ENCODE assay signal across 9 mouse cellular contexts in the genomic region with DNA sequence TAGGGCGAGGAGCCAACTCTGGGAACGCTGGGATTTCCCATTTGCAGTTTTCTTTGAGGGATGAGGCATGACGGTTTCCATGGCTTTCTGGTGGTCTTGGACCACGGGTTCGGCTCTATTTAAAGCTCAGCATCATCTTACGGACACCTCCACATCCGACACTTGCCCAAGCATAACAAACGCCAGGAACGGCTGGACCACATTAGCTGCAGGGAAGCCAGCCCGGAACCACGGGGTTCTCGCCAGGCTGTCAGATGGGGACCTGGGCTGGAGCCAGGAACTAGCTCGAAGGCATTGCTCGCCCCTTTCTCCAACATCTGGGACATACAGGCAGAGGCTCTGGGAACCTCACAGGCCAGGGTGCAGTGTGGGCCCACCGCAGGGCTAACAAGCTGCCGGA. TPM values are rescaled to one million over a fixed set of nuclear protein-coding genes. Genes with fewer than 3 reads are reported as not detected.
DNase-seq lines count a peak whose midpoint lies in the region; ATAC-seq and TF ChIP-seq lines count a peak whose summit lies in the region.
"Had no signal": no experiment of that assay in that cellular context is flagged by ENCODE, and none has a peak within 500 bp of the region (broad histone marks: within the 10 kb centered on the region; RNA-seq: fewer than 3 reads in every experiment).

No protein-coding gene starts in this region.

- no peak for ATAC-seq in kidney, embryonic 15.5 days (replicated peaks; ENCODE audit: low FRiP score)

- H3K9me3 ChIP-seq in kidney, embryonic 15.5 days (replicated peaks): no peaks in the 10 kb centered on the region

- H3K27ac ChIP-seq in kidney, embryonic 15.5 days: no peak overlapping the region
- H3K27ac ChIP-seq in cortical plate, adult 2 months (ENCODE audit: insufficient read depth, low read length): no peak overlapping the region
- H3K27ac ChIP-seq: left cerebral cortex, adult 2 months had no signal

- no peak for TF ChIP-seq CTCF in cortical plate, adult 2 months (IDR thresholded peaks at IDR 0.05; ENCODE audit: extremely low read depth, insufficient read depth, low read length)

- H3K4me2 ChIP-seq in kidney, embryonic 15.5 days: no peak overlapping the region

- DNase-seq in kidney, postnatal 25 days: peak; percentile 56 to 62
- DNase-seq in brain, adult 2 months (ENCODE audit: low read depth, low spot score): peak; percentile 52
- peak; percentile 61 to 64 for DNase-seq in layer of hippocampus, postnatal 14 days (ENCODE audit: low spot score in 2 of 2)
- no peak for DNase-seq in natural killer cell, adult 2 months (ENCODE audit: low spot score in 2 of 2)
- no peak for DNase-seq in thymus, adult 18-20 months

- H3K4me3 ChIP-seq in kidney, embryonic 15.5 days (replicated peaks): no peak overlapping the region
- 0 out of 2 replicates have a peak overlapping the region, but pooled peaks have one; percentile 10 for H3K4me3 ChIP-seq in cortical plate, adult 2 months (ENCODE audit: insufficient read depth, low read length)
- H3K4me3 ChIP-seq: left cerebral cortex, adult 2 months had no signal

- TF ChIP-seq POLR2A in cortical plate, adult 2 months (IDR thresholded peaks at IDR 0.05; ENCODE audit: extremely low read depth, insufficient read depth, low read length): no peak

- no peaks in the 10 kb centered on the region for H3K4me1 ChIP-seq in kidney, embryonic 15.5 days
- H3K4me1 ChIP-seq in cortical plate, adult 2 months (ENCODE audit: control insufficient read depth, insufficient read depth, low read length): no peaks in the 10 kb centered on the region

- H3K27me3 ChIP-seq in kidney, embryonic 15.5 days: no peaks in the 10 kb centered on the region

- H3K36me3 ChIP-seq in kidney, embryonic 15.5 days: no peaks in the 10 kb centered on the region

- WGBS in kidney, embryonic 15.5 days: 56% methylated on average over 16 of the region's 16 CpGs

- H3K9ac ChIP-seq in kidney, embryonic 15.5 days: no peak overlapping the region

RNA-seq across cellular contexts. Expression of a gene that starts 17.6 kb away (rescaled TPM):
- 27.5 and 27.8 TPM in 2 replicates for polyA plus RNA-seq in kidney, embryonic 15.5 days (2015; fragmentation: Nextera tagmentation; extraction: Ambion mirVana)
- polyA plus RNA-seq in cortical plate, adult 2 months (2012; rRNA removed): 97.9 and 101 TPM in 2 replicates
- 10 to 100 TPM; 61.1 to 66.6 TPM for total RNA-seq in layer of hippocampus, postnatal 14 days (2021)

RNA-seq across cellular contexts. Expression of a gene that starts 26.4 kb away (rescaled TPM):
- polyA plus RNA-seq in kidney, embryonic 15.5 days (2015; fragmentation: Nextera tagmentation; extraction: Ambion mirVana): 26.8 and 28.2 TPM in 2 replicates
- polyA plus RNA-seq in cortical plate, adult 2 months (2012; rRNA removed): 47.8 and 51.6 TPM in 2 replicates
- 10 to 100 TPM; 61.4 to 65.1 TPM for total RNA-seq in layer of hippocampus, postnatal 14 days (2021)

RNA-seq across cellular contexts. Expression of a gene that starts 29.3 kb away (rescaled TPM):
- polyA plus RNA-seq in kidney, embryonic 15.5 days (2015; fragmentation: Nextera tagmentation; extraction: Ambion mirVana): 0.15 and 0.25 TPM in 2 replicates
- 0.04 TPM in 1 of 2 replicates, not detected in the other for polyA plus RNA-seq in cortical plate, adult 2 months (2012; rRNA removed)
- total RNA-seq in layer of hippocampus, postnatal 14 days (2021): not detected
- total RNA-seq: left cerebral cortex, adult 2 months; neutrophil, adult 5-6 weeks had no signal

RNA-seq across cellular contexts. Expression of a gene that starts 44.0 kb away (rescaled TPM):
- 16.0 and 16.9 TPM in 2 replicates for polyA plus RNA-seq in kidney, embryonic 15.5 days (2015; fragmentation: Nextera tagmentation; extraction: Ambion mirVana)
- polyA plus RNA-seq in cortical plate, adult 2 months (2012; rRNA removed): 24.4 and 24.7 TPM in 2 replicates
- total RNA-seq in layer of hippocampus, postnatal 14 days (2021): 10 to 100 TPM; 27.6 to 28.9 TPM

Comparison
In these comparisons a context has a peak if more than half of its experiments do, and no peak if none do; other contexts are left out.
1. DNase-seq: peak in kidney, postnatal 25 days (2 of 2), brain, adult 2 months (single experiment) and layer of hippocampus, postnatal 14 days (2 of 2); none in natural killer cell, adult 2 months (0 of 2) and thymus, adult 18-20 months (0 of 2).